Mouse (Mus musculus) E14TG2a.4 (cell line): Measurements from ENCODE around the gene Bcl2.

Experiments
- H3K27me3 ChIP-seq: 2 replicates; pipeline ENCODE4 v1.6.1; 2014; ENCODE audit warnings: low read length, control low read depth; ENCODE audit not compliant: insufficient read depth
- H3K36me3 ChIP-seq: 2 replicates; pipeline ENCODE4 v1.6.1; 2014; ENCODE audit warnings: low read length, control low read depth; ENCODE audit not compliant: insufficient read depth
- H3K4me1 ChIP-seq: replicated peaks from 2 replicates; pipeline ENCODE4 v1.6.1; 2014; ENCODE audit warnings: low read depth, low read length, control low read depth
- H3K4me3 ChIP-seq: replicated peaks from 2 replicates; pipeline ENCODE4 v1.5.1; 2014; ENCODE audit warnings: mild to moderate bottlenecking, low read length
- H3K9me3 ChIP-seq: 2 replicates; pipeline ENCODE4 v1.6.1; 2014; ENCODE audit warnings: low read length, control low read depth
- CTCF ChIP-seq: conservative IDR thresholded peaks from 2 replicates; pipeline ENCODE4 v1.5.1; 2014; ENCODE audit warnings: low read length
- NANOG ChIP-seq: IDR thresholded peaks from 2 replicates; pipeline ENCODE4 v1.6.1; 2014; ENCODE audit warnings: borderline replicate concordance, low read length, mixed read lengths
- POU5F1 ChIP-seq: IDR thresholded peaks from 2 replicates; pipeline ENCODE4 v1.6.1; 2014; ENCODE audit warnings: low read length, borderline replicate concordance

Bcl2 gene

DNA sequence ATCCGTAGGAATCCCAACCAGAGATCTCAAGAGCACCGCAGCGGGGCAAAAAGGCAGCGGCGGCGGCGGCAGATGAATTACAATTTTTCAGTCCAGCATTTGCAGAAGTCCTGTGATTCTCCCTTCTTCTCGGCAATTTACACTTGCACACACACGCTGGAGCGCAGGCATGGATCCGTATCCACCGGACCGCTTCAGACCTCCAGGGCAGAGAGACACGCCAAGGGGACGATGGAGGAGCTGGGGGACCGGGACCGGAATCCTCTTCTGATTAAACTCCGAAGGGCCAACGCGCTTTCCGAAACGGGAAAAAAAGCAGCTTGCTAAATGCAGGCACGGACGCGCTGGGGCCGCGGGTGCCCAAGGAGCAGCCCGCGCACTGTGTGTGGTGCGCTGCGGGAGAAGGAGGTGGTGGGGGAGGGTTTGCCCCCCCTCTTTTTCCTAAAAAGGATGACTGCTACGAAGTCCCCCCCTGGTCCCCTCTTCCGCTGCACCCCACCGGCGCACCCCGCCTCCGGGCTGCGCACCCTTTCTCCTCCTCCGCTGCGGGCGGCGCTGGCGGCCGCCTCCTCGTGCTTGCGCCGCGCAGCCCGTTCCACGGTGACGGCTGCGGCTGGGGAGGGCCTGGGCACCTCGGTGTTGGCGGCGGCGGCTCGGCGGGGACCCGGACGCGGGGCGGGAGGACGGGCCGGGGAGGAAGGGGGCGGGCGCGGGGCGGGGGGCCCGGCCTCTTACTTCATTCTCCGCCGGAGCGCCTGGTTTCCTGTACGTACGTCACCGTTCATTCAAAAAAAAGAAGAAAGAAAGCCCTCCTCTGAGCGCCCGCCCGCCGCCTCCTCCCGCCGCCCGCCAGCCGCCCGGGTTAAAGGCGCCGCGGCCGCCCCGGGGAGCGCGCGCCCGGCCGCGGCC, at the start of gene Bcl2:
Bcl2 (minus strand) TSS at position 654 of the 909 bp plus-strand sequence.
- Histone ChIP-seq H3K36me3 (no peaks in the 10 kb centered on the region), H3K4me3 (peak within 1 kb of the TSS; percentile 84), H3K9me3 (no peaks in the 10 kb centered on the region), H3K4me1 (peaks cover 12% of the 10 kb centered on the region; the same call in 1 of the 2 replicates), H3K27me3 (peaks cover 51% of the 10 kb centered on the region)
- TF ChIP-seq NANOG (no peak), CTCF (no peak), POU5F1 (no peak)

DNA sequence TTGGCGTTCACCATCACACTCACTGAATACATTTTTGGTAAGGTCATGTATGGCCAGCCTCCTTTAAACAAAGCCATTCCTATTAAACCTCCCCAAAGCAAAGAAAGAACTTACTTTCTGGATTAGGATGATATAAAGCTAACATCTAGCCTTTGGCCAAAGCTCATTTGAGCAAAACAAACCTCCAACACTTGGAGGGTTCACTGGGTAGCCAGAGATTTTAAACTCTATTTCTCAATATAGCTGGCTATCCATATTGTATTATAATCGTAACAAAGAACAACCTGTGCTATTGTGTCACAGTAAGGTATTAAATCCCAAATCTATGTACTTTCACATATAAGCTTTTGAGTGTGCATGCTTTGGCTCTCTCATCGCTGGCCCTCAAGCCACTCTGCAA, 46.7 kb upstream of the Bcl2 start:
- H3K36me3 ChIP-seq: peaks cover 38% of the 10 kb centered on the region
- H3K9me3 ChIP-seq: no peaks in the 10 kb centered on the region
- no peak overlapping the region for H3K4me3 ChIP-seq
- peaks cover 21% of the 10 kb centered on the region for H3K4me1 ChIP-seq
- TF ChIP-seq CTCF (no peak), POU5F1 (no peak), NANOG (no peak)
- no peaks in the 10 kb centered on the region for H3K27me3 ChIP-seq

DNA sequence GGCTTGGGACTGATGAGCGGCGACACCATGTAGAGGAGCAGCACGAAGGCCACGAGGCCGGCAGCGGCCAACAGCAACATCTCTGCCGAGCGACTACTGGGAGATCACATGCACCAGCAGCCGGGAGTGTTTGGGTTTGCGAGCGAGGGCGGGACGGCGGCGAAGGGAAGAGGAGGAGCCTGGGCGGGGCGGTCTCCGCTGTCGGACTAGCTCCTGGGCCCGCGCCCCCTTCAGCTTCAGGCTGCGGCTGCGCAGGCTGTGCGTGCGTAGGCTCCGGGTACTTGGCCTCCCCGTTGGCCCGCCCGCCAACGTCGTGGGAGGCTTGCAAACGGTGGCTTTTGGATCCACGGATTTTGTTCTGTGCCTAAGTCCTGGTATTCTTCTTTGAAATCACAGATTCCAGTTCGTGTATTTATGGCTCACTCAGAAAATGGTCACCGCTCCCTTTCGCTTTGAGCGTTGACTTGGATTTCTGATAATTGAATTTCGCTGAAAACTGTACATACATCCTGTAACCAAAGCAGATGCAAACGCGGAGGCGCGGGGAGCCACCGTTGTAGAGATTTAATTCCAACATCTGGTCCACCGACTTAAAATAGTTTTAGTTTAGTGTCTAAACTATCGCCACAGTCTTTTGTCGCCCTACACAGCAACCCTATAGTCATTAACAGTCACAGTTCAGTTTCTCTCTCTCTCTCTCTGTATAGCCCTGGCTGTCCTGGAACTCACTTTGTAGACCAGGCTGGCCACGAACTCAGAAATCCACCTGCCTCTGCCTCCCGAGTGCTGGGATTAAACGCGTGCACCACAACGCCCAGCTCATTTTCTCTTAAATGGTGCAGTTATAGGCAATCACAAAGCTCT, 45.7 kb upstream of the Bcl2 start, which contains the start of gene Kdsr:
Kdsr (minus strand) TSS at position 156 of the 864 bp plus-strand sequence.
- Histone ChIP-seq H3K4me3 (peak within 1 kb of the TSS; percentile 96), H3K27me3 (no peaks in the 10 kb centered on the region), H3K36me3 (peaks cover 37% of the 10 kb centered on the region), H3K4me1 (peaks cover 21% of the 10 kb centered on the region), H3K9me3 (no peaks in the 10 kb centered on the region)
- TF ChIP-seq CTCF: no peak
- no peak for TF ChIP-seq POU5F1
- TF ChIP-seq NANOG: no peak

- Histone ChIP-seq H3K4me3 (peak overlapping the region; percentile 96), H3K27me3 (no peaks in the 10 kb centered on the region), H3K36me3 (peaks cover 39% of the 10 kb centered on the region), H3K9me3 (no peaks in the 10 kb centered on the region), H3K4me1 (peaks cover 21% of the 10 kb centered on the region)
- no peak for TF ChIP-seq NANOG
- TF ChIP-seq POU5F1: no peak
Observed at GRCm38 (mm10) chr1:106758734-106759571, 44.9 kb upstream of the Bcl2 start.

DNA sequence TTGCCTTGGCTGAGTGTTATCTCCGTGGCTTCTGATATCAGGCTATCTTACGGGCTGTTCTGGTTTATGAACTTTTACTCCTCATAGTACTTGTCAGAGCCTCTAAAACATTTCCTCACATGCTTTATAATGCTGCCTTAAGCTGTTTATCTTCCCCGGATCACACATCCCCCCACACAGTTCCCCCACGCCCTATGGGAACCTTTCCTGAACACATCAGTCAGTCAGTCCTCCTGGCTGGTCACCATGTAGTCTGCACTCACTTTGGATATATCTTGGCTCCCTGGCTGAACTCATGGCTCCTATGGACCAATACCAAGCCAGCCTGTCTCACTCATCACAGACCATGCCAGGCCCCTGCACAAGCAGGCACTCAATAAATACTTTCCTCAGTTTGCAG, 42.6 kb upstream of the Bcl2 start:
- Histone ChIP-seq H3K36me3 (peaks cover 50% of the 10 kb centered on the region), H3K4me1 (peaks cover 21% of the 10 kb centered on the region), H3K27me3 (no peaks in the 10 kb centered on the region), H3K4me3 (no peak overlapping the region), H3K9me3 (no peaks in the 10 kb centered on the region)
- TF ChIP-seq POU5F1 (no peak), CTCF (no peak), NANOG (no peak)

DNA sequence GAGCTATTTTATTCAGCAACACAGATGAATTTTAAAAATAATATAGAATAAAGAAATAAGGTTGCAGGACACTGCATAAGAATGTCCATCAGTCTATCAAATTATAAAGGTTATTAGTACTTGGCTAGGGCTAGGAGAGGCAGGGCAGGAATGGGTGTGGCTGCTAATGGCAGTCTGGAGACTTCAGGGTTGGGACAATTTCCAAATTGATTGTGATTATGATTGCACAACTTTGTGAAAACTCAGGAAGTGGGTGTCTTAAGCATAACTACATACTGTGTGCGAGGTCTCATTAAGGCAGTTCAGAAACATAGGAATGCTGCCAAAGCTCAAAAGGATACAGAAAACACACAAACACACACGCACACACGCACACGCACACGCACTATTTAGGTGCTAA, 37.9 kb upstream of the Bcl2 start:
- Histone ChIP-seq H3K4me1 (peaks cover 8% of the 10 kb centered on the region), H3K4me3 (no peak overlapping the region), H3K27me3 (no peaks in the 10 kb centered on the region), H3K9me3 (no peaks in the 10 kb centered on the region), H3K36me3 (peaks cover 88% of the 10 kb centered on the region)
- TF ChIP-seq POU5F1 (no peak), CTCF (no peak), NANOG (no peak)

DNA sequence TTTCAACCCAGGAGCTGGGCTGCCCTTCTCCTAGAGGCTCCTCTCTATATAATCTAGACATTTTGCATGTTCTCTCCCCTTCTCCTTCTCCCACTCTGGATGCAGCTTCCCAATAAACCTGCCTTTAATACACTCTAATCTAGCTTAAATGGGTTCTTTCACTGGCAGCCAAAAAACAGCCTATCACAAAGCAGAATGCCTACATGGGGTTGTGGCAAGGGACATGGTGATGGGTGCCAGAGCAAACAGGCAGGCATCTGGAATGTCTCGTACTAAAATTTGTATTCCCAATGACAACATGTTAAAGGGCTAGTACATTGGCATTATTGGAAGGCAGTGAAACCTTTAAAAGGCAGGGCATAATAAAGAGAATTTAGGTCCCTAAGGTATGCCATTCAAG, 36.6 kb upstream of the Bcl2 start:
- no peak for TF ChIP-seq CTCF

More for the DNA sequence above, 36.6 kb upstream of the Bcl2 start:
- Histone ChIP-seq H3K4me3 (no peak overlapping the region), H3K27me3 (no peaks in the 10 kb centered on the region), H3K9me3 (no peaks in the 10 kb centered on the region), H3K4me1 (peaks cover 8% of the 10 kb centered on the region), H3K36me3 (peaks cover 91% of the 10 kb centered on the region)
